Mouse (Mus musculus) large intestine, adult 2 months (tissue): ENCODE data around the gene Gabarapl1. TPM values are rescaled to one million over a fixed set of nuclear protein-coding genes. Genes with fewer than 3 reads are reported as not detected.
A peak's percentile ranks its signal among the peaks of the same experiment; 100 is the strongest.
"Not testable (repeated sequence)": the region's sequence is repeated elsewhere in the genome, so short reads cannot be mapped to it uniquely, and the experiment has no call there.

Experiments used
- DNase-seq: peaks from one replicate; pipeline ENCODE4 v3.0.0-alpha.2; 2012; ENCODE audit warnings: low read depth, low spot score
- WGBS: fragments of 180-500 bp; shearing (Covaris S2); methylation state at CpG from one replicate; pipeline ENCODE4 v1.1.7; 2018; 5-methylcytosine and 5-hydroxymethylcytosine counted together
- polyA plus RNA-seq: library from polyadenylated mRNA; depleted of rRNA; stranded (reverse); fragments of >200 nt; gene quantifications from 2 replicates; pipeline ENCODE4 v1.2.3, GENCODE M21; 2012; rRNA removed

The Gabarapl1 gene
- 20.2 and 21.5 TPM in 2 replicates for polyA plus RNA-seq

DNA sequence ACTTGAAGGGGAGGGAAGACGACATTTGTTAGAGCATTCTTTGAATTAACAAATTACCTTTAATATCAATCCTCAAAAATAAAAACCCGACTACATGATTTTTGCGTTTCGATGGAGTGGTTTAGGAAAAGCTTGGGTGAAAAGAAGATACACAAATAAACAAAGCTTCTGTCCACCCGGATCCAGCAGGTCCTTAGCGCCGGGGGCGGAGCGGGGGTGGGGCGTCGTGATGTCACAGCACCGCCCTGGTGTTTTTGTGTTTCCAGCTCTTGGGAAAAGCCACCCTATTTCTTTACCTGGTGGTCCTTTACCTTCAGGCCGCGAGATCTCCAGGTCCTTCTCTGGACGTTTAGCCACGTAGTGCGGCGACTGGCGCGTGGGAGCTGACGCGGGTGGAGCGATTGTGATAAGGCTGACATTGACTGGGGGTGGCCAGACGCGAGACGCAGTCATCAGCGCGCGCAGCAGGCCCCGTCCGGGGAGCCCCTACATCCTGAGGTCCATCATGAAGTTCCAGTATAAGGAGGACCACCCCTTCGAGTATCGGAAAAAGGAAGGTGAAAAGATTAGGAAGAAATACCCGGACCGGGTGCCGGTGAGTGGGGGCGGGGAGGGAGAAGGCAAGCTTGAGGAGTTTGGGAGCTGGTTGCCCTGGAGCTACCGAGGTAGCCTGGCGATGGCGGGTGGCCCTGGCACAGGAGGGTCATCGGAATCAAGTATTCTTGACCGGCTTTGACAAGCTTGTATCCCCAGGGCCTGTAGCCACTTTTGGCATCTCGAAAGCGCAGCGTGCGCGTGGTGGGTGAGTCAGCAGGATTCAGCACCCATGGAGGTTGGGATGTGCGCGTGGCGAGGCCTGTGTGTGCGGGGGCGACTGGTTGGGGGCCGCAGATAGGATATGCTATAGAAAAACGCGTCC lies at the start of gene Gabarapl1:
TSS of gene Gabarapl1 (plus strand) at position 219 of the 919 bp plus-strand sequence.
- under 1% methylated on average over 55 of the region's 55 CpGs for WGBS

DNA sequence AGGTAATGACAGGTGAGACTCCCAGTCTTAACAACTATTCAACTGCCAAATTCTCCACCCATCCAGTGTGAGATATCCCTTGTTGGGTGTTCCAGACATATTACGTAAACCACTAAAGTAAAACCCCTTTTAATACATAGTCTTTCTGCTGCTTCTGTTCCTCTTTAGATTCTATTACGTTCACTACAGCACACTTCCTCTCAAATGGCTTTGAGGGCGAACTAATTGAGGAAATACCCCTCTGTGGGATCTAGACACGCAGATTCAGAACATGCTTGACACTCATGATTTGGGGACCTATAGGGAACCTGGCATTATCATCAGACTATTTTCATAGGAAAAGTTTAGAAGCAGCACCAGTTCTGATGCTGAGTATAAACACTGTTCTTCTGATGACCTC lies 38.0 kb upstream of the Gabarapl1 start:
- DNase-seq: no peak
- WGBS: 78% methylated on average over 4 of the region's 4 CpGs

More for the DNA sequence above, at the start of gene Gabarapl1:
- peak; percentile 43 for DNase-seq

DNA sequence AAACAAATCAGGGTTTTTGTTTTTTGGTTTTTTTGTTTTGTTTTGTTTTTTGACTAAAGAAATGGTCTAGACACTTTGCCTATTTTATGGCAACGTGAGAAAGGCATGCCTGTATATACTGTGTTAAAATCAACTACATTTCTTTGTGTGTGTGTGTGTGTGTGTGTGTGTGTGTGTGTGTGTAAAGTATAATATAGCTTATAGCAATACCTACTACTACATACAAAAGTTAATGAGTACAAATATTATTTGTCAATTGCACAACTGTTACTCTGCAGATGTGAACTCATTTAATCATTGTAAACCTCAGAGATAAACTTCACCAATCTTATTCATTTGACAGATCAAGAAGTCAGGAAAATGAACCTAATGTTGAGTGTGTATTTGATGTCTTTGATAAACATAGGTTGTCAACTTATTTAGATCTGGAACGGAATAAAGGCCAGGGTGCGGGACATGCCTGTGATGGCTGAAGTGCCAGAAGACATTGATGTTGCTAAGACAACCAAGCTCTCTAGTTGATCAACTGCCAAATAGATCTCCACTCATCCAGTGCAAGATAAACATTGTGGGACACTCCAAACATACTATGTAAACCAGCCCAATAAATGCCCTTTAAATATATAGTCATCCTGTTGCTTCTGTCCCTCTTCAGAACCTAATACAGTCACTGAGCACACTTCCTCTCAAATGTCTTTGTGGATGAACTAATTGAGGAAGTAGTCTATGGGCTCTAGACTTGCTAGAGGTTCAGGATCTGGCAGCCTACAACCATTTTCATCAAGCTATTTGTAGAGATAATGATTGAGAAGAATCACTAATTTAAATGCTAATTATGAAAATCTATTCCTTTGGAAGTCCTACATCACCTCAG lies 35.4 kb upstream of the Gabarapl1 start:
- WGBS: 76% methylated on average over 3 of the region's 3 CpGs
- no peak for DNase-seq

DNA sequence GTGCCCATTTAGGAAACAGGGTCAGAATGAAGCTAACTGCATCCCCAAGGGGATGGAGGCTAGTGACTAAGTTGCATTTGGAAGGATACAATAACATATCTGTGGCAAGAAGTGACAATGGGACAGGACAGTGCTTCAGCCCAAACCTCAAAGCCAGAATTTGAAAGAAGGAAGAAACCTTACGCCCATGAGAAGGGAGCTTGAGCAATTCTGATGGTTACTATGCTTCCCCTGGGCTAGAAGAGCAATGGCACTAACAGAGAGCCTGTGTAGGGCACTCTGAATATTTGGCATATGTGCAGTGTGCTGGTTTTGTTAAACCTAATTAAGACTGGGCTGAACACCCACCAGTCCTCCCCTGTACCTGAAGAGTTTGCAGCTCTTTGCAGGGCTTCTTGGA lies 33.4 kb upstream of the Gabarapl1 start:
- DNase-seq: not testable (repeated sequence)
- 85% methylated on average over 1 of the region's 1 CpGs for WGBS

DNA sequence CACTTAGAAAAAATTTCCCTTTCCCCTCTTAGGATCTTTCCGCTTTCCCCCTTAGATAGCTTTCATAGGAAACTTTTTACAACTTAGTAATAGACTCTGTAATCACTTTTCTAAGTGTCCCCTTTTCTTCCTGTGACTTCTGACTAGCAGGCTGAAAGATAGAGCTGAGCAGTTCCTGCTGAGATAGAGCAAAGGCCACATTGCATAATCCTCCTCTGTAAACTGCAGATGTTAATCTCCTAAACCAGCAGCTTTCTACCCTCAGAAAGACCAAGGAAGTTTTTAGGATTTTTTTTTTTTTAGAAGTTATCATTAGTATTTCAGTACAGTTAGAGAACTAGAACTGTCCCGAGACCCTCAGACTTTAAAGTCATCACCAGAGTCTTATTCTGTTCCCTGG lies 29.5 kb upstream of the Gabarapl1 start:
- DNase-seq: no peak
- WGBS: 82% methylated on average over 2 of the region's 2 CpGs

DNA sequence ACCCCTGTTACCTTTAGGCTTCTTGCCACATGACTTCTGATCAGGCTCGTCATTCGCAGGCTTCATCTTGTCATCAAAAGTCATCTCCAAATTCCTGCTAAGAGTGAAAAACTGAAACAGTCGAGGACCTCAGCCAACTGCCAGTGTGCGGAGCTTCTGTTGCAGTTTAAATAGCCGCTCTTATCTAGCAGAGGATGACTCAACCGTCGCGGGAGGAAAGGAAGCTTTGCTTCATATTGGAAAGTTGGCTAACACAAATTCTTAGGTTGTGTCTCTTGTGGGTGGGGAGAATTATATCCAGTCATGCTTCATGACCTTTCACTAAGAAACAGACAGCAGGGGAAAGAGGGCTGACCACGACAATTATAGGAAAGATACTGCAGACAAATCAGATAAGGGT lies 25.9 kb upstream of the Gabarapl1 start, which contains the start of gene Olr1:
TSS of gene Olr1 (minus strand) at position 142 of the 400 bp plus-strand sequence.
- 67% methylated on average over 9 of the region's 9 CpGs for WGBS
- no peak for DNase-seq

DNA sequence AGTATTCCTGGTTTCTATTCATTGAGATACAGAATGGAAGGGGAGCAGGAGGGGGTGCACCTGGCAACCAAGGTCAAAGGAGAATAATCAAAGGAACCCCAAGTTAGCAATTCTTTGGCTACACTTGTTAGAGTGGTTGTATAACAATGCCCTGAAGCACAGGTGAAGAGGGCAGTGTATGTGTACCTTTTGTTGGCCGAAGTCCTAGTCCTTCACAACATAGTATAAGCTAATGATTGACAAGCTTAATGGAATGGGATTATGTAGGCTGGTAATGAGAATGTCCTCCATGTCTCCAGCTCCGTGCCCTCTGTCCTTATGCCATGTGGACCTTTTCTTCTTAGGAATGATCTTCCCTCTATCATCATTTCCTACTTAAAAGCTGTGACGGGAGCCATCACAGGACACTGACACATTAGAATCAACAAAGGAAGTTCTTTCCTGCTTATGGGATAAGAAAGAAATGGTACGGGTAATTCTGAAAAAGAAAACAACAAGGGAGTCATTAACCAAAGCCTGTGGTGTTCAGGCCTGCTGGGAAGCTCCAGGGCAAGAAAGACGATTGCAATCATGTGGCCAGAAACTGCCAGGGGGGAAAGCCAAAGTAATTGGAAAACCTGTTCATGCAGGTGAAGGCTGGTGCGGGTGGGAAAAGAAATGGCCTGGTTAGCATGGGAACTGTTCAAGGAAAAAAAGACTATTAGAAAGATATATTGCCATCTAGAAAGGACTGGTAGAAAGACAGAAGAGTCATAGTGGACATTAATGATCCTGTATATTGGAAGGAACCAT lies 22.6 kb upstream of the Gabarapl1 start:
- DNase-seq: no peak
- whole genome bisulfite sequencing: 43% methylated on average over 6 of the region's 6 CpGs

DNA sequence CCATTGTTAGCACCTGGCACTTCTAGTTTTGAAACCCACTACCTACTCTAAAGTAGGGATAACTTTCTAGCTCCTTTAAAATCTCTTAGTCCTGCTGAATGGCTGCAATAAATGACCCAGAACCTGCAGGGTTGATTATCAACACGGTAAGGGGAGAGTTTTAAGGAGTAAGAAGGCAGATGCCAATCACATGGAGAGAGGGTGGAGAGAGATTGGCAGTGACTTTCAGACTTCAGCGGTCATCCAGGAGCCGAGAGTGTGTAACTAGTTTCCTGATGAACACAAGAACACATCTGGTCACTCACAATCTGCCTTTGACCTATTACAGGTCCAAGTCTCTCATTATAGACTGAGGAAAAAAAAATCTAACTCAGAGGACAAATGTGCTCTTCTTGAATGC lies 20.6 kb upstream of the Gabarapl1 start, which contains the start of gene Tmem52b:
TSS of gene Tmem52b (plus strand) at position 189 of the 400 bp plus-strand sequence.
- DNase-seq: no peak
- WGBS: 35% methylated on average over 3 of the region's 3 CpGs

DNA sequence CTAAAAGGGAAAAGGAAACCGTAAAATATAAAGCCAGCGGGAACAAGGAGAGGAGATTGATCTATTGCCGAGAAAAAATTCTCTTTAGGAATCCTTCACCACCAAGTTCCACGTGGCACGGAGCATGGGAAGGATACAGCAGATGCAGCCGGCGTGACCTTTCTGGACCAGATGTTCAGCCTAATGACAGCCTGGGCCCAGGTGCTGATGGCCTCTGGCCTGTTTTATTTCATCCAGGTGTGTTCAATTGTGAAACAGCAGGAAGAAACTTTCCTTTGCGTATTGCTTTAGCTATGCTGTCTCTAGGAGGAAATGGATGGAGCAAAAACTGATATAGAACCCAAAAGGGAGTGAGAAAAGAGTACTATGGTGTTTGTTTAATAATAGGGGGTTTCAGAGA lies 20.1 kb upstream of the Gabarapl1 start:
- 22% methylated on average over 8 of the region's 8 CpGs for WGBS
- no peak for DNase-seq

DNA sequence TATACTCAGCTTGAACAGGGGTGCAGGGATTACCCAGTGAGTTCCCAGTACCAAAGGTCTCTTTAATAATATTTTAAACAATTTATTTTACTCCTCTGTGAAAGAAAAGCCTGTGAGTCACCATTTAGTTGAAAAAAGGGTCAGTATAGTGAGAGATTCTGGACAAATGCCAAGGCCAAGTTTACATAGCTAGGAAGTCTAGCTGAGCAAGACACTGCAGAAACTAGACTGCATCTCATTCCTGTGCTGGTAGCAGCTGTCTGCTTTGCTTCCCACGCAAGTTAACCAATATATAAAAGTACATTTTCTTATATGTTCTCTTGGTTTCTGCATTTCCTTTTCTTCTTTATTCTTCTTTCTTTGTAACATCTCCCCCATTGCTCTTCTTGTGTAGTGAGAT lies 19.6 kb upstream of the Gabarapl1 start:
- WGBS: 35% methylated on average over 1 of the region's 1 CpGs
- no peak for DNase-seq

DNA sequence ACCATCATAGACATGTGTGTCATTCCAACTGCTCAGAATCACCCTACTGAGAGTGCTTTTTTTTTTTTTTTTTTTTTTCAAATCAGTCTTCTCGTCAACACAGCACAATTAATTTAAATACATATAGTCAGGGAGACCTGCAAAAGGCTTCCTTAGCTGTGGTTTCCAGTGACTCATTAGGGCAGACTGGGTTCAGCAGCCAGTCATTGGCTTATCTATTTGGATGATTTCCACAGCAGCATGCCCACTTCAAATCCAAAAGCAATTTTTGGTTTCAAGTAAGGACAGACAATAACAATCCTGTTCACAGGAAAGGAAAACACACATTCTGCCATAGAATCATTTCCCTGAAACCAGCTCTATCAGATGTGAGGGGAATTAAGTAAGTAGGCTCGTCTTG lies 18.6 kb upstream of the Gabarapl1 start:
- WGBS: 68% methylated on average over 2 of the region's 2 CpGs
- DNase-seq: no peak

DNA sequence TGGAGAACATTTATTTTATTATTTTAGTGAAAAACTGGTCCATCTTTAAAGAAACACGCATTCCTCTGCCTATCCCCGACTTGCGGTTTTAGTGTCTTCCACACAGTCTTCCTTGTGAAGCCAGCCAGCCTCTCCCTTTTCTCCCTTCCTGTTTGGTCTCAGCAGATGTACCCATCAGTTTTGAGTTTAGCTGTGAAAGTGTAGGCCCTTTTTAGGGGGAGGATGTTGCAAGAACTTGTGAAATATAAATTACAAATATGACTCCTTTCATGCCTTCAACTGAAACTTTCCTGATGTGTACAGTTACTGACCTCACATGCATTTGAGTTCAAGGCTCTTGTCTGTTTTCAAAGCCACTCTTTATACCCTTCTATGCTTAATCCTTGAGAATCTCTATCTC lies 17.9 kb upstream of the Gabarapl1 start:
- WGBS: 74% methylated on average over 3 of the region's 3 CpGs
- no peak for DNase-seq

DNA sequence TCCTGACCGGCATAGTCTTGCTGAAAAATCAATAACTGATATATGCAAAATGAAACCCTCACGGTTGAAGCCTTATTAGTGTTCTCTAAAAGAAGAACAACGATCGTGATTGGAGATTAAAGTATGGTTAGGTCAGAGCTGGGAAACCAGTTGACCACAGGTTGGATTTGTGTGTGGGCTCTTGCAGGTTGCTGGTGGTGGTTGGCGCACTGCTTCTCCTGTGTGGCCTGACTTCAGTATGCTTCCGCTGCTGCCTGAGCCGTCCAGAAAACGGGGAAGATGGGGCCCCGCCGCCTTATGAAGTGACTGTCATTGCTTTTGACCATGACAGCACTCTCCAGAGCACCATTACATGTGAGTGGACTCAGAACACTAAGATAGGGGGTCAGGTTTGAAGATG lies 16.6 kb upstream of the Gabarapl1 start:
- DNase-seq: no peak
- 94% methylated on average over 10 of the region's 10 CpGs for WGBS

DNA sequence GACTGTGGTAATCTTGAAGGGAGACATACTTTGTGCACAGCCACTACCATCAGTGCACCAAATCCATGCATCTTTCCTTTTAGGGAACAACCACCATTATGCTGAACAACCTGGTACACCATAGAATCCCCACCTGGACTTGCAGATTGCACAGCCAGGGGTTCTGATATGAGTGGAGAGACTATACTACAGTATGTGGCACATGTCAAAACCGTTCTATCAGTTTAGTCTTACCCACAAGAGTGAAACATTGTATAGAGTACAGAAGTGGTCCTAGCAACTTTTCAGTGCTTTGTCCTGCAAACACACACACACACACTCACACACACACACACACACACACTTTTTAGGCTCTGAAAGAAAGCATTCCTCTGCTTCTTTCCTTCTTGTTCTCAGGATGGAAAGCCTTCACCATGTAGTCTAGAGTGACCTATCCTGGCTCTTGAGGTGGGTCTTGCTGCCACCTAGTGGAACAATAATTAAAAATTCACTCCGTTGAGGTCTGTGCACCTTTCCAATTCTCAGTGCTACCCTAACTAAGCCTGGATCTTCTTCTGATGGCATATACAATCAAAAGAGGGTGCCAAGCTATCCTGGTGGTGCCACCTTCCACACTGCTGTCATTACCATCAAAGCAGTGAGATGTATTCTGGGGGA lies 15.1 kb upstream of the Gabarapl1 start:
- WGBS: 51% methylated on average over 2 of the region's 2 CpGs
- no peak for DNase-seq

DNA sequence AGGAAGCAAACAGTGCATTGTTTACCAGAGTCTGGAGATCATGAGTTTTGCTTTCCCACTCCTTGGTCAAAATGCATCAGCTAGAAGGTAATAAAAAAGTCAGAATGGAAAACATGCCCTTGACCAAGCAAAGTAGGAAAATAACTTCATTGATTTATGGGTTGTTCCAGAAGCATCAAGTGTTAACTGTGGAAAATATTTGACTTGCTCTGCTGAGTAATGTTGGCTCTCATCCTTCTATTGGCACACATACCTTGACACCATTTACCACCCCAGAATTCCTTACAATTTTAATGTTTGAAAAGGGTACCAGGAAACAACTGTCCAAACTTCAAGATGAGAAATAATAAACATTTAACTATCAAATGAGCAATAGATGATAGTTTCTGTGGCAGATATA lies 6.9 kb upstream of the Gabarapl1 start:
- no peak for DNase-seq

DNA sequence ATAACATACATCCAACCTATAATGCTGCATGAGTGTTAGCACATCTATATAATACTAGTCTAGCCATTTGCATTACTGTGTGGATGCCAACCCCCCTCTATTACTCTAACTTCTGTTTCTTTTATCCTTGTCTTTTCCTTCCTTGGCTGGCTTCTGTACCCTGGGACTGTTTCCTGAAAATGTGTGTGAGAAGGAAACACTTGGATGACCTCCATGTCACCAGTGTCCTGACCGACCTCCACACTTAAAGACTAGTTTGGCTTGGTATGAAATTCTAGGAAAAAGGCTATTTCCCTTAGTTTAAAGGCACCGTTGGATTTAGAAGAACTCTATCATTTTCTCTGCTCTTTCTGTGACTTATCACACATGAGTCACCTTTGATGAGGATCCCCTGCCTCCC lies 5.5 kb upstream of the Gabarapl1 start:
- WGBS: 83% methylated on average over 2 of the region's 2 CpGs
- DNase-seq: no peak

DNA sequence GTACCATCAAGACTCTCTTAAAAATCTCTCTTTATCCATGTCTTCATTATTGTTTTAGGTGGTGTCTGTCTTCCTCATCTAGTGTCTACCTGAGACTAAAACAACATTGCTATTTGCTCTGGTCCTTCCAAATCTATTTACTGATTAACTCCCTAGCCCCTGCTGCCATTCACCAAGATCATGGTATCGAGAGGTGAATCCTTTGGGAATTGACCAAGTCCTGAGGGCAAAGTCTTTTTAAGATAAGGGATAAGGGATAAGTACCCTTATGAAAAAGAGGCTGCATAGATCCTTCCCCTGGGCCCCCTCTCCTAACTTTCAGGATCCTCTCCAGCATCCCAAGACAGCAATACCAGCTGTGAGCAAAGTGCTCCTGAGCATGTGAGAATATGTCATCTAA lies 3.4 kb upstream of the Gabarapl1 start:
- WGBS: 85% methylated on average over 1 of the region's 1 CpGs
- no peak for DNase-seq

DNA sequence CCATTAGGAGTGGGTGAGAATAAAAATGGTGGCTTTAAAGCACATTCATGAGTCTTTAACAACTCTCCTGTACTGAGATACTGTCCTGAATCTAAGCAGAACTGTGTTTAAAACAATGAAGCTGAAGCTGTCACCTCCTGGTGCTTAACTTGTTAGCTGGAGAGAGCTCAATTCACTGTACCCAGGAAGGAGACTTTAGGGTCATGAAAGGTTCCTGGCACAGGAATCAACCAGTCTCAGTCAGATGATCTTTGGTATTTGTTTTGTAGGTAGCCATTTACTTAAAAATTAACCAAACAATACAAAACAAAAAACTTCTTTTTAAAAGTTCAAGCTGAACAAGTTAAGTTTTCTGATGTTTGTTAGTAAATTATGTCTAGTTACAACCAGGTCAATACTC lies 2.7 kb upstream of the Gabarapl1 start:
- no peak for DNase-seq

DNA sequence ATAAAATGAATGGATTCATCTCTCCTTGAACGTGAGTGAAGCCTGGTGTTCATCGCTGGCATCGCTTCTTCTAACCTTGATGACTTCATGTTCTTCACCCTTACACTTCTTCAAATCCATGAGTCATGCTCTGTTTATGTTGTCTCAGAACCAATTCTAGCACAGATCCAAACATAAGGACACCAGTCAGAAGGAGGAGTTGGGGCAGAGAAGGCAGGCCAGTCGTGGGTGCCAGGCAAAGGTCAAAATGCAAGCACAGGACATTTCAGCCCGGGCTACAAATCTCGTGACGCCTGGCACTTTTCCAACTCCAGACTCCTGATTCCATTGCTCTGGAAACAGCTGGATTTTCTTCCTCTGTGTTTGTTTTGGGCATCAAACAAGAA lies 411 bp upstream of the Gabarapl1 start:
- WGBS: 5% methylated on average over 7 of the region's 7 CpGs
- peak; percentile 75 for DNase-seq
